Mouse (Mus musculus) erythroblast, embryonic 14.5 days (primary cell): Measurements from ENCODE around the gene Cmtm2b.

Source experiments
- GATA1 ChIP-seq: IDR thresholded peaks from 2 replicates; pipeline ENCODE4 v1.6.1; 2012; ENCODE audit warnings: low read length, inconsistent platforms, mixed read lengths
- TAL1 ChIP-seq: IDR thresholded peaks from 3 replicates; pipeline ENCODE4 v1.6.1; 2012; ENCODE audit warnings: low read length, inconsistent platforms, mixed read lengths

GRCm38 (mm10) chr8:104380269-104380668, 58.2 kb downstream of the Cmtm2b start:
- TF ChIP-seq GATA1, result no peak
- no peak for TF ChIP-seq TAL1
